Mouse (Mus musculus): ENCODE results near the gene Tshz2. TPM values are rescaled to one million over a fixed set of nuclear protein-coding genes. Genes with fewer than 3 reads are reported as not detected.

Tshz2 gene
- polyA plus RNA-seq, 1 experiment from 2014 or later = 5.3 TPM

DNA sequence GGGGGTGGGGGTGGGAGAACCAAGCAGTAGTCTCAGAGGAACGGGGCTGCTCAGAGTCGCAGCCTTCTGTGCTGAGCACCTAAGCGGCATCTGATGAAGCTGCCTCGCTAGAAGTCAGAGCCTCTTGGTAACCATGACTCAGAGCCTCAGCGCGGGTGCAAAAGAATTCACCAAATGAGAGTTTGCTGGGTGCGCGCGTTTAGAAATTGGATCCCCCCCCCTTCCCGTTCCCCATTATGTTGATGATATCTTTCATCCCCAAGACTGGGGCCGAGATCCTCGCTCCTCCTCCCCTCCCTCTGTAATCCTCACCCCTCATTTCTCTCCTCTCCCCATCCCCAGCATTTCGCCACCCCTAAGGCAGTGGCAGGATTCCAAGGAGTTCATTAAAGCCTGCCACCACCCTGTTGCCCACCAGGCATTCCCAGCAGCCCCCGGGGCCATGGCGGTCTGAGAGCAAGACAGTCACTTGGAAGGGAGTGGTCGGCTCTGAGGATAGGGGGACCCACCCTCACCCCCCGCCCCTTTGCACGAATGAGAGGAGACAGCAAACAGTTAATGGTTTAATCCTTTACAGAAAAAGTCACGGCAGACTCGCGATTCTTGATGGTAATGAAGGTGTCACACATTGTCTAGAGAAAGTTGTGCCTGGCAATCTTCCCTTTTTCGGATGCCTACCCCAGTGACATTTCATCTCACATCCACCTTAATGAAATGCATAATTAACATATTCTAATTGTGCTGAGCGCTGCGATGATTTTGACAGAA is 328.8 kb downstream of the Tshz2 start:
- H3K4me3 ChIP-seq (ENCODE audit: low read depth, low read length) = peak overlapping the region; percentile 32
- ATAC-seq (replicated peaks; ENCODE audit: insufficient number of reproducible peaks, low FRiP score, low TSS enrichment) = no peak
- peak overlapping the region; percentile 63 for H3K4me2 ChIP-seq
- H3K36me3 ChIP-seq (ENCODE audit: control insufficient read depth, insufficient read depth, low read length) = no peaks in the 10 kb centered on the region
- H3K9ac ChIP-seq (ENCODE audit: low read depth, low read length) = no peak overlapping the region
- peaks cover 5% of the 10 kb centered on the region; the same call in 1 of the 2 replicates for H3K4me1 ChIP-seq (ENCODE audit: control insufficient read depth, insufficient read depth, low read length)
- H3K9me3 ChIP-seq (replicated peaks; ENCODE audit: control insufficient read depth, low read length) = no peaks in the 10 kb centered on the region
- no peaks in the 10 kb centered on the region for H3K27me3 ChIP-seq (ENCODE audit: control insufficient read depth, insufficient read depth, low read length)
- no peak overlapping the region for H3K27ac ChIP-seq (ENCODE audit: low read depth, low read length)
- 24% methylated on average over 24 of the region's 24 CpGs for WGBS (ENCODE audit: insufficient replicate concordance)

DNA sequence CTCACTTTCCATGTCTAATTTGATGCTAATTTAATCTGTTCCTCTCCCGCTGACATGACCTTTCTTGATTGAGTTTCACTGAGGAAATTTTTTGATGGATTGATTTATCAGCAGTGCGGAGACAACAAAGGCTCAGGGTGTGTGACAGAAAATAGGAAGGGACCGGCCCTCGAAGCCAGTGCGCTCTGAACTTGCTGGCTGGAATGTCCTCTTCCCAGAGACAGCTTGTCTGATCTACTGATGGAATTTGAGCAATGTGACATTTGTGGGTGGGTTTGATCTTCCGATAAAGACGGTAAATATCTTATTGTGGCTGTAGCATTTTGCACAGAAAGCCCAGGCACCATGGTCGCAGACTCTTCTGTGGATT is 329.4 kb downstream of the Tshz2 start:
- Histone ChIP-seq H3K4me3 (ENCODE audit: low read depth, low read length) (peak overlapping the region; percentile 32), H3K9ac (ENCODE audit: low read depth, low read length) (no peak overlapping the region), H3K9me3 (replicated peaks; ENCODE audit: control insufficient read depth, low read length) (no peaks in the 10 kb centered on the region), H3K27ac (ENCODE audit: low read depth, low read length) (no peak overlapping the region), H3K36me3 (ENCODE audit: control insufficient read depth, insufficient read depth, low read length) (no peaks in the 10 kb centered on the region), H3K27me3 (ENCODE audit: control insufficient read depth, insufficient read depth, low read length) (no peaks in the 10 kb centered on the region), H3K4me2 (peak overlapping the region; percentile 63), H3K4me1 (ENCODE audit: control insufficient read depth, insufficient read depth, low read length) (peaks cover 5% of the 10 kb centered on the region; the same call in 1 of the 2 replicates)
- 28% methylated on average over 8 of the region's 8 CpGs for WGBS (ENCODE audit: insufficient replicate concordance)
- ATAC-seq (replicated peaks; ENCODE audit: insufficient number of reproducible peaks, low FRiP score, low TSS enrichment) = no peak

DNA sequence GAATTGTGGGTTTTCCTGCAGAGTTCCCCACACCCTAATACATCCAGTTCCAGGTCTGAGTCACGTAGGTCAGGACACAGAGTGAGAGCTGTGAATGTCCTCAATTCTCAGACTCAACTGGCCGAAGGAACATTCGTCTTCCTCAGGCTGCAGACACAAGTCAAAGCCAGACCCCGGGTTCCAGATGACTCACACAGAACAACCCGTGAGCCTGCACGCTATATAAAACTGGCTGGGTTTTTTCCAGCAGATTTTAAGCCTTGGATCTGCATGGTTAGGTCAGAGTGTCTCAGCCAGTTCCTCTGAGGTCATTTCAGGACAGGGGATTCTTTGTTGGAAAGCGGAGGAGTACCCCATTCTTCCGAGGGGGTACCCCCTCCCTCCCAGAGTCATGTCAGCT is 330.0 kb downstream of the Tshz2 start:
- ATAC-seq (replicated peaks; ENCODE audit: insufficient number of reproducible peaks, low FRiP score, low TSS enrichment) = no peak
- Histone ChIP-seq H3K4me1 (ENCODE audit: control insufficient read depth, insufficient read depth, low read length) (peaks cover 5% of the 10 kb centered on the region; the same call in 1 of the 2 replicates), H3K4me3 (ENCODE audit: low read depth, low read length) (no peak overlapping the region), H3K36me3 (ENCODE audit: control insufficient read depth, insufficient read depth, low read length) (no peaks in the 10 kb centered on the region), H3K9ac (ENCODE audit: low read depth, low read length) (no peak overlapping the region), H3K4me2 (no peak overlapping the region), H3K27ac (ENCODE audit: low read depth, low read length) (no peak overlapping the region), H3K27me3 (ENCODE audit: control insufficient read depth, insufficient read depth, low read length) (no peaks in the 10 kb centered on the region), H3K9me3 (replicated peaks; ENCODE audit: control insufficient read depth, low read length) (no peaks in the 10 kb centered on the region)
- 72% methylated on average over 8 of the region's 8 CpGs for WGBS (ENCODE audit: insufficient replicate concordance)

DNA sequence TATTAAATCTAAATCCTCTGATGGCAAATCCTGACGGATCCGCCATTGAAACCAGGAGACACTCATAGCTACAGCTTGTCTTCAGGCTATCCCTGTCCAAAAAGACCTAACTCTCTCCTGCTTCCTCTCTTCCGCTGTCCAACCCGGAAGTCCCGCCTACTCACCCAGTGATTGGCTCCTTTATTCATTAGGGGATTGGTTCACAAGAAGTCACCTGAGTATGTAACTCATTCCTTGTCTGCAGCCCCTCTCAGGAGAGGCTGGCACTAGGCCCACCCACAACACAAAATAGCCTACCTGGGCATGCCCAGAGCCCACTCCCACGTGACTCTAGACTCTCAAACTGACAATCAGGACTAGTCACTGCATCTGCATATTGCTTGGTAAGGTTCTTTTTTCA is 337.7 kb downstream of the Tshz2 start:
- H3K4me3 ChIP-seq (ENCODE audit: low read depth, low read length) = no peak overlapping the region
- no peak overlapping the region for H3K4me2 ChIP-seq
- H3K27ac ChIP-seq (ENCODE audit: low read depth, low read length) = no peak overlapping the region
- H3K9me3 ChIP-seq (replicated peaks; ENCODE audit: control insufficient read depth, low read length) = no peaks in the 10 kb centered on the region
- H3K36me3 ChIP-seq (ENCODE audit: control insufficient read depth, insufficient read depth, low read length) = no peaks in the 10 kb centered on the region
- H3K27me3 ChIP-seq (ENCODE audit: control insufficient read depth, insufficient read depth, low read length) = no peaks in the 10 kb centered on the region
- H3K9ac ChIP-seq (ENCODE audit: low read depth, low read length) = no peak overlapping the region
- no peak for ATAC-seq (replicated peaks; ENCODE audit: insufficient number of reproducible peaks, low FRiP score, low TSS enrichment)
- WGBS (ENCODE audit: insufficient replicate concordance) = 90% methylated on average over 6 of the region's 6 CpGs
- no peaks in the 10 kb centered on the region for H3K4me1 ChIP-seq (ENCODE audit: control insufficient read depth, insufficient read depth, low read length)

DNA sequence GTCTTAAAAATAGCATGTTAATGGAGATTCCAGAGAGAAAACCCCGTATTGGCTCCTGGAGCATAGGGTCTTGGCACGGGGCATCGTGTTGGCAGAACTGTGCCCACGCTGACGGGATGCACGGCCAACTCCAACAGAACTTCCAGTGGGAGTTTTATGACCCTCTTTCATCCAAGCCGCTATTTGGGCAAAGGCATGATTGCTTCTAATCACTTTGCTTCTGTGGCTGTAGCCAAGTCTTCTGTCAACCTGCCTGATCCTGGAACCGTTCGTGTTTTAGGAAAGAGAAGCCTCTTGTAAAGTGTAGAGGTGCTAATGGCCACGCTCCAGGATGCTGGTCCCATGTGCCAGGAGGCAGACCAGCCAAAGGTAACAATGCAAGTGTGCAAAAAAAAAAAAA is 350.1 kb downstream of the Tshz2 start:
- Histone ChIP-seq H3K9me3 (replicated peaks; ENCODE audit: control insufficient read depth, low read length) (no peaks in the 10 kb centered on the region), H3K27ac (ENCODE audit: low read depth, low read length) (no peak overlapping the region), H3K9ac (ENCODE audit: low read depth, low read length) (no peak overlapping the region), H3K4me2 (no peak overlapping the region), H3K4me1 (ENCODE audit: control insufficient read depth, insufficient read depth, low read length) (no peaks in the 10 kb centered on the region), H3K4me3 (ENCODE audit: low read depth, low read length) (no peak overlapping the region), H3K36me3 (ENCODE audit: control insufficient read depth, insufficient read depth, low read length) (no peaks in the 10 kb centered on the region), H3K27me3 (ENCODE audit: control insufficient read depth, insufficient read depth, low read length) (no peaks in the 10 kb centered on the region)
- WGBS (ENCODE audit: insufficient replicate concordance) = 85% methylated on average over 10 of the region's 10 CpGs
- ATAC-seq (replicated peaks; ENCODE audit: insufficient number of reproducible peaks, low FRiP score, low TSS enrichment) = no peak

DNA sequence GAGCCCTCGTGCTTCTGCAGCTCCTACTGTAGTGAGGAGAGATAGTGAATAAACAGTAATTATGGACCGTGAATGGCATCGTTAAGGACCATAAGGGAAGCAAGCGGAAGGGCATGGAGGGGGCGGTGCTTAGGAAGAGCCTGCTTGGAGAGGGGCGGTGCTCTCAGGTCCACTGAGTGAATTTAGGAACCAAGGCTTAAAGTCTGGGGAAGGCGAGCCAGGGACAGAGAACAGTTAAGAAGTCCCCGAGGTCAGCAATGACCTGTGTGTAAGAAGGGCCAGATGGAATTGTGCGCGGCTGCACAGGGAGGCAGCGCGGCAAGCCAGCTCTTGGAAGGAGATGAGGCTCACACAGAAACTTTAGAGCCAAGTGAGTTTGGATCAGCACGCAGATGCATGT is 354.4 kb downstream of the Tshz2 start:
- H3K4me2 ChIP-seq = no peak overlapping the region; the same call in 1 of the 2 replicates
- 61% methylated on average over 13 of the region's 13 CpGs for WGBS (ENCODE audit: insufficient replicate concordance)
- no peak for ATAC-seq (replicated peaks; ENCODE audit: insufficient number of reproducible peaks, low FRiP score, low TSS enrichment)
- no peak overlapping the region for H3K27ac ChIP-seq (ENCODE audit: low read depth, low read length)
- H3K4me3 ChIP-seq (ENCODE audit: low read depth, low read length) = no peak overlapping the region
- H3K9me3 ChIP-seq (replicated peaks; ENCODE audit: control insufficient read depth, low read length) = no peaks in the 10 kb centered on the region
- no peak overlapping the region for H3K9ac ChIP-seq (ENCODE audit: low read depth, low read length)
- no peaks in the 10 kb centered on the region for H3K36me3 ChIP-seq (ENCODE audit: control insufficient read depth, insufficient read depth, low read length)
- H3K27me3 ChIP-seq (ENCODE audit: control insufficient read depth, insufficient read depth, low read length) = no peaks in the 10 kb centered on the region
- no peaks in the 10 kb centered on the region for H3K4me1 ChIP-seq (ENCODE audit: control insufficient read depth, insufficient read depth, low read length)

DNA sequence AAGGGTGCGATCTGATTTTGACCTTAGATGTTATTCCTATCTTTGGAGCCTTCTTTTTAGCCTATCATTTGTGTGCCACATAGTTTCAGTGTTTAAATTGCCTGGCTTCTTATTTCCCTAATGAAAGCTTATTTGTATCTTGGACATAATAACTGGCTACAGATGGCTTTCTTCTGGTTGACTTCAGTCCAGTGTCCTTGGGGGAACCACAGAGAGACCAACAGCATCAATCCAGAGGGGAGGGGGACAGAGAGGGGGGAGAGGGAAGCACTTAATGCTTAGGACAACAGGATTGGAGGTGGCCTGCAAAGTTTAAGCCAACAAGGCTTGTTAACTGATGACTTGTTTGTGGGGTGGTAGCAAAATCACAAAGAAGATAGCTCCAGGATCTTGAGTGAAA is 356.4 kb downstream of the Tshz2 start:
- no peaks in the 10 kb centered on the region for H3K36me3 ChIP-seq (ENCODE audit: control insufficient read depth, insufficient read depth, low read length)
- no peak overlapping the region for H3K4me3 ChIP-seq (ENCODE audit: low read depth, low read length)
- H3K9me3 ChIP-seq (replicated peaks; ENCODE audit: control insufficient read depth, low read length) = no peaks in the 10 kb centered on the region
- WGBS (ENCODE audit: insufficient replicate concordance) = 91% methylated on average over 1 of the region's 1 CpGs
- H3K27ac ChIP-seq (ENCODE audit: low read depth, low read length) = no peak overlapping the region
- ATAC-seq (replicated peaks; ENCODE audit: insufficient number of reproducible peaks, low FRiP score, low TSS enrichment) = no peak
- no peaks in the 10 kb centered on the region for H3K27me3 ChIP-seq (ENCODE audit: control insufficient read depth, insufficient read depth, low read length)
- H3K9ac ChIP-seq (ENCODE audit: low read depth, low read length) = no peak overlapping the region
- H3K4me2 ChIP-seq = no peak overlapping the region
- H3K4me1 ChIP-seq (ENCODE audit: control insufficient read depth, insufficient read depth, low read length) = no peaks in the 10 kb centered on the region

DNA sequence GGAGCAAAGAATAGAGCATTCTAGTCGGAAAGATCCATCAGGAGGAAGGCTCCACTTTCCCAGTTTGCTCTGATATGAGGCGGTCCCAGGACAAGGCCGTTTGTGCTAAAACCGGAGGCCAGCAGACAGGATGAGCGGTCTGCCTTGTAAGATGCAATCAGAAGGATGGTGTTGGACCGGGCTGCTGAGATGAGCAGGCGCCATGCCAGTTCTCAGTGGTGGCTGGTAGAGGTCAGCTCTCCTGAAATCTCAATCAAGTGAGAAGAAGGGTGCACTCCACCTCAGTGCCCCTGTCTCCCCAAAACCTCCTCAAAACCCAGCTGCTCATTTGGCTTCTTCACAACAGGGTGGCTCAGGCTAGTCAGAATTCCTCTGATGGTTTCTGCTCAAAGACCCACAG is 358.2 kb downstream of the Tshz2 start:
- H3K4me3 ChIP-seq (ENCODE audit: low read depth, low read length) = no peak overlapping the region
- peaks cover 5% of the 10 kb centered on the region; the same call in 1 of the 2 replicates for H3K4me1 ChIP-seq (ENCODE audit: control insufficient read depth, insufficient read depth, low read length)
- H3K4me2 ChIP-seq = no peak overlapping the region
- H3K9me3 ChIP-seq (replicated peaks; ENCODE audit: control insufficient read depth, low read length) = no peaks in the 10 kb centered on the region
- H3K9ac ChIP-seq (ENCODE audit: low read depth, low read length) = no peak overlapping the region
- 75% methylated on average over 7 of the region's 7 CpGs for WGBS (ENCODE audit: insufficient replicate concordance)
- no peak overlapping the region for H3K27ac ChIP-seq (ENCODE audit: low read depth, low read length)
- no peaks in the 10 kb centered on the region for H3K36me3 ChIP-seq (ENCODE audit: control insufficient read depth, insufficient read depth, low read length)
- no peak for ATAC-seq (replicated peaks; ENCODE audit: insufficient number of reproducible peaks, low FRiP score, low TSS enrichment)
- H3K27me3 ChIP-seq (ENCODE audit: control insufficient read depth, insufficient read depth, low read length) = no peaks in the 10 kb centered on the region

DNA sequence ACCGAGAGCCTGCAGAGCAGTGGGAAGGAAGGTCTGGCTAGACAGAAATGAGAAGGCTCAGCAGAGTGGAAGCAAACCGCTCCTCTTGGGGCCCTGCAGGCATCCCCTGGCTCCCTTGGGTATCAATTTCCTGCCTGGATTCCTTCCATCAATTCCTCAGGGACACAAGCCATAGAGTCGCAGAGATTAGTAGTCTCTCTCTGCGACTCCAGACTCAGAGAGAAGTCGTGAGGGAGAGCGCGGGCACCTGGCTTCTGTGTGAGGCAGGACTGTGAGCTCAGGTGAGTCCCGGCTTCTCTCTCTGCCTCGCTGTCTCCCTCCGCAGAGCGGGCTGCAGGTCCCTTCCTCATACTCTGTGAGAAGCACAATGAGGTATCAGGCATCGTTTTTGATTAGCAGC is 363.2 kb downstream of the Tshz2 start:
- 28% methylated on average over 12 of the region's 12 CpGs for WGBS (ENCODE audit: insufficient replicate concordance)
- no peak overlapping the region for H3K4me3 ChIP-seq (ENCODE audit: low read depth, low read length)
- H3K27ac ChIP-seq (ENCODE audit: low read depth, low read length) = no peak overlapping the region

More for the DNA sequence above, 363.2 kb downstream of the Tshz2 start:
- Histone ChIP-seq H3K4me1 (ENCODE audit: control insufficient read depth, insufficient read depth, low read length) (peaks cover 13% of the 10 kb centered on the region; the same call in 1 of the 2 replicates), H3K36me3 (ENCODE audit: control insufficient read depth, insufficient read depth, low read length) (no peaks in the 10 kb centered on the region), H3K9me3 (replicated peaks; ENCODE audit: control insufficient read depth, low read length) (no peaks in the 10 kb centered on the region), H3K27me3 (ENCODE audit: control insufficient read depth, insufficient read depth, low read length) (no peaks in the 10 kb centered on the region), H3K4me2 (peak overlapping the region; percentile 56), H3K9ac (ENCODE audit: low read depth, low read length) (no peak overlapping the region)
- ATAC-seq (replicated peaks; ENCODE audit: insufficient number of reproducible peaks, low FRiP score, low TSS enrichment) = no peak

Measured in heart, embryonic 11.5 days (tissue).